Mouse (Mus musculus) adrenal gland, adult 2 months (tissue): ENCODE data around the gene Kif20b. TPM values are rescaled to one million over a fixed set of nuclear protein-coding genes. Genes with fewer than 3 reads are reported as not detected.
A peak's percentile ranks its signal among the peaks of the same experiment; 100 is the strongest.

Source experiments
- DNase-seq: peaks from one replicate; pipeline ENCODE4 v3.0.0; 2021
- long read RNA-seq: library from polyadenylated mRNA; stranded (forward); transcript quantifications from one replicate; pipeline ENCODE4 v2.0.0, GENCODE M21; 2021
- polyA plus RNA-seq: library from polyadenylated mRNA; depleted of rRNA; stranded (reverse); fragments of >200 nt; gene quantifications from 2 replicates; pipeline ENCODE4 v1.2.3, GENCODE M21; 2012; rRNA removed
- total RNA-seq, 2 experiments: library from RNA; stranded (reverse); gene quantifications; 2 replicates each; pipeline ENCODE4 v1.2.3; 2021

Kif20b gene
- total RNA-seq (1 to 10 TPM; 1.4 to 2.9 TPM), polyA plus RNA-seq (not detected in 2 replicates)
- long read RNA-seq, result 0 reads

GRCm38 (mm10) chr19:34921652-34922602 is at the start of gene Kif20b:
TSS of gene Kif20b (plus strand) at chr19:34922361.
- peak; percentile 94 for DNase-seq

- DNase-seq, result no peak
Observed at GRCm38 (mm10) chr19:34876676-34877075, 45.5 kb upstream of the Kif20b start.

DNA sequence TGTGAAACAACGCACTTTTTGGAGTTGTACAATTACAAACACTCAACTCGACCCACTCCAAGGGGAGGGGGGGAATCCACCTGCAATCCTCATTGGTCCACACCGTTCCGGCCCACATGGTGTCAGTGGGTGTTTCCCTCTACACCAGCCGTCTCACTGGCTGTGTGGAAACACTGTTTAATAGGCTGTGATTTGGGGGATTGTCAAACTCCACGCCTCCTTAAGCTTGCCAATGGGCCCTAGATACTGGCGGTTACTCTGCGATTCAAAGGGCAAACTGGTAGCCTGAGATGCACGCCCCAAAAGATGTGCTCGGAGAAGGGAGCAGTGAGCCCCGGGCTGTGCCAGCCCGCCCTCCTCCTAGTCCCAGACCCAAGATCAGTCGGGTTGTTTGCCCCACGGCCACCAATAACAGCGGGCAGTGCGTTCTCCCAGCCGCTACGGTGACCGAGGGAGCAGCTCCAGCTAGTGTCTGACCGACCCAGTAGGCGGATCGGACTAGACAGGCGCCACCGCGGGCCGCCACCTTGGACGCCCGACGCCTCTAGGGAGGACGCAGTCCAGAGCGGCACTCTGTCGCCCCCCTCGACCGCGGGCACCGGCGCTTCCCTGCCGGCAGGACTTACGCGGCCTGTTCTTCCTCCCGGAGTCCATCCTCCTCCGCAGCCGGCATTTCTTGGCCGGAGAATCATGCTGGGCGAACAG is 44.1 kb upstream of the Kif20b start:
- peak; percentile 95 for DNase-seq

DNA sequence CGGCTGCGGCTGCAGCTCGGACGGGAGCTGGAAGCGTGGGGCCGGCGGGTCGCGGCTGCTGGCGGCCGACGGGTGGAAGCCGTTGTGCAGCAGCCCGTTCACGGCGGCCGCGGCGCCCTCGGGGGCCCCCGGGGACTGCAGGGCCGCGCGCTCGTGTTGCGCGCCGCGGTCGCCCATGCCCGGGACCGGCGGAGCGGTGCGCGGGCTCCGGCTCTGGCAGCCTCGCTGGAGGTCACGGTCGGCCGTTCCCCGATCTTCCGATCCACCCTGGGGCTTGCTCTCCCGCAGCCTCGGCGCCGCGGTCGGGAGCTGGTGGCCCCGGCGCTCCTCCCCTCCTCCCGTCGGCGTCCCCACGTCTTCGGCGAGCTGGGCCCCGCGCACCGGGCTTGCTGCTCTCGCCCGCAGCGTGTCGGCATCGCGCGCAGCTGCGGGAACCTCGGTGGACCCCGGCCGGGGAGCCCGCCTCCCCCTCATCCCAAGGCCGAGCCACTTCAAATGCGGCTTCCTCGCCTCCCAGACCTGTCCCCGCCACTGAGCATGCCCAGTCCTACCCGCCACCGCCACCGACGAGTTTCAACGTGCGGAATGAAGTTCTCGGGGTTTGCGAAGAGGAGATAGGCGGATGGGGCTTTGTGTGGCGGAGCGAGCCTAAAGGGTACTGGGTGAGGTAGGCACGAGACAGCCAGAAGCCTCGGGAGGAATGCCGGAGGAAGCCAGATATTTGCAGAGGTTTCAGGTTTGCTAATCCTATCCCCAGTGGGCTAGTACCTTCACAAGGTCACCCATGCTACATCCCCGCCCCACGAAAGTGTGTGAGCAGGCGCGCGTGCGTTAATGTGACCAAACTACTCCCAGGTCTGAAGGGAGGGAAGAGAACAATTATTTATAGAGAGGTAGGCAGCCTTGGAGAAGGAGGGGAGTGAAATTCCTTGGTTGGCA is 43.3 kb upstream of the Kif20b start, which contains the start of gene Pank1:
Gene Pank1, minus strand, starts transcription at position 853 of the 939 bp plus-strand sequence.
- peak; percentile 90 for DNase-seq

DNA sequence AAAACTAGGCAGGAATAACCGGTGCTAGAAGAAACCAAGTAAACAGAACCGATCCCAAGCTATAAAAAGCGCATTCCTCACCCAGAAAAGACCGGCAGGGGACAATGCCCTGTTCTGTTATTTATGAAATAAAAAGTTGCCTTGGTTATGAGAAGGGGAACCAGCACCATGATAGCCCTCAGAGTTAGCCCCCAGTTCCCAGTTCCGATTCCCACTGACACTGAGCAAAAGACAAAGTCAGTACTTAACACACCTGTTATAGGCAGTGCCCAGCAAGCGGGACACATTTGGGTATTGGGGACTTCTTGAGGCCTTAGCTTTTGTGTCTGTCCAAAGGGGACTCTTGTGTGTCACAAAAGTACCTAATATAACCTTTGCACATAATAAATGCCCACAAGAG is 42.5 kb upstream of the Kif20b start:
- peak; percentile 21 for DNase-seq

GRCm38 (mm10) chr19:34881160-34881559 is 41.0 kb upstream of the Kif20b start:
- DNase-seq, result peak; percentile 58

DNA sequence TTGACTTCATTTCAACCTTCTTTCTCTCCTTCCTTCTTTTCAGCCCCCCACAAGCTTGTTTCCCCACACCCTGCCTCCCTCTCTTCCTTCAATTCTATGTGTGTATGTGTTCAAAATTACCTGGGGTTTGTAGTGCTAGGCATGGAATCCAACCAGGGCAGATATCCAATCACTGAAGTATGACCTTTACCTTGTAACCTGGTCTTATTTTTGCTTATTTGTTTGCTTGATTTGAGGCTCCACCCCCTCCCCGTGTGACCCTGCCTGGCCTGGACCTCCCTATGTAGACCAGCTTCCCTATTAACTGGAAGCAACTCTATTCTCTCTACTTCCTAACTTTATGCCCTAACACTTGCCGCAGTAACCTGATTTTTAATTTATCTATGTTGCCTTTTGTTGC is 39.7 kb upstream of the Kif20b start:
- DNase-seq, result no peak

DNA sequence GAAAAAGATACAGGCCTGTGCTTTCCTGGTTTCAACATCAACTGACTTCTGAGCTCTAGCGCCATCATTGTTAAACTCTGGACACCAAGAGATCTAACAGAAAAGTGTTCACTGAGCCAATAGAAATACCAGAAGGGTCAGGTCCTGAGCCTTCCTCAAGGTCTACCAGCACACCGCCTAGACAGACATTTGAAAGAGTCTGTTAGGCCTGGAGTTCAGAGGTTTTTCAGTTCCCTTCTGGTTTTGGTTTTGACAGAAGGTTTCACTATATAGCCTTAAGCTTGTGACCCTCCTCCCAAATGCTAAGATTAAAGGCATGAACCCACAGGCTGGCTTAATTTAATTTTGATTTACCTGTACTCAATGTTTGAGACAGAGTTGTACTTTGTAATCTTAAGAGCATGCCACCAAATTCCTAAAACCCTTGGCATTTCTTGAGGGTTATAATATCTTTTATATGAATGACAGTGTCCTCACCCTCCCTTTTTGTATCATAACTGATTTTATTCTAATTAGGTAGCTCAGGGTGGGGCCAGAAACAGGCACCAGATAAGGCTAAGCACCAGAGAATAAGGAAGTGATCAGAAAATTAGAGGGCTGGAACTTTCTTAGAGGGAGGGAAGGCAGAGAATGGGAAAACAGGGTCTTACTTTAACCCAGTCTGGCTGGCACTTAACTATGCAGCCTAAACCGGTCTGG is 38.5 kb upstream of the Kif20b start:
- no peak for DNase-seq

DNA sequence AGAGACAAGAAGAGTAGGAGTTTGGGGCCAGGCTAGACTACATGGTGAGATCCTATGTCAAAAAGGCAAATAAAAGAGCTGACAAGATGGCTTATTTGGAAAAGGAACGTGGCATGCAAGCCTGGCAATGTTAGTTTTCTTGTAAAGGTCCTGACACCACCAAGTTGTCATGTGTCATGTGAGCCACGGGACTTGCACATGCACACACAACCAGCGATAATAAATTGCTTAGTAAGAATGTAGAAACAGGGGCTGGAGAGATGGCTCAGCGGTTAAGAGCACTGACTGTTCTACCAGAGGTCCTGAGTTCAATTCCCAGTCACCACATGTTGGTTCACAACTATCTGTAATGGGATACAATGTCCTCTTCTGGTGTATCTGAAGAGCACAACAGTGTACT is 35.8 kb upstream of the Kif20b start:
- no peak for DNase-seq

DNA sequence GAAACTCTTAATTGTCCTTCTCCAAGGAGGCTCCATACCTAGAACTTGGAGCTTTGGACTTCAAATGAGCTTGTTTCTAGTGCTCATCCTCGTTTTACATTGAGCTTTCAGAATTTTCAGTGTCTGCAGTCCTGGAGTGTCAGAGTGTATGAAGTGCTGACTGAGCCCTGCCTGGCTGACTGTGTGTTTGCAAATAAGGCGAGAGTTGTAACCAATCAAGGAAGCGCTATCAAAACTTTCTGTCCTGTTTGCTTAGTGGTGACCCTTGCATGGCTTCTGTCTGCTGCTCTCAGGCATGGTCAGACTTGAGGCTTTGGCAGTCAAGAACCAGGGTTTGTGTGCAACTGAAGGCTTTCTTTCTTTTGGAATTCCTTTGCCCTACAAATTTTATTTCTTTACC is 31.2 kb upstream of the Kif20b start:
- DNase-seq, result no peak

GRCm38 (mm10) chr19:34891590-34891989 is 30.6 kb upstream of the Kif20b start:
- peak; percentile 37 for DNase-seq

DNA sequence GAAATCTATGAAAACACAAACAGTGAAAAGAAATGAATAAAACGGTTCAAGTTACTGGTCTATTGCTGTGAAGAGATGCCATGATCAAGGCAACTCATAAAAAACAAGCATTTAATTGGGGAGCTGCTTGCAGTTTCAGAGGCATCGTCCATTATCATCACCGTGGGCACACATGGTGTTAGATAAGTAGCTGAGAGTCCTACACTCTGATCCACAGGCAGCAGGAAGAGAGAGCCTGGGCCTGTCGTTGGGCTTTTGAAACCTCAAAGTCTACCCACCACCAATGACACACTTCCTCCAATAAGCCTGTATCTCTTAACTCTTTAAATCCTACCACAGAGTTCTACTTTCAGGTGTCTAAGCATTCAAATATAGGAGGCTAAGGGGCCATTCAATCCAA is 27.1 kb upstream of the Kif20b start:
- DNase-seq, result no peak

- DNase-seq, result peak; percentile 51
Observed at GRCm38 (mm10) chr19:34897082-34897965, 24.8 kb upstream of the Kif20b start.

DNA sequence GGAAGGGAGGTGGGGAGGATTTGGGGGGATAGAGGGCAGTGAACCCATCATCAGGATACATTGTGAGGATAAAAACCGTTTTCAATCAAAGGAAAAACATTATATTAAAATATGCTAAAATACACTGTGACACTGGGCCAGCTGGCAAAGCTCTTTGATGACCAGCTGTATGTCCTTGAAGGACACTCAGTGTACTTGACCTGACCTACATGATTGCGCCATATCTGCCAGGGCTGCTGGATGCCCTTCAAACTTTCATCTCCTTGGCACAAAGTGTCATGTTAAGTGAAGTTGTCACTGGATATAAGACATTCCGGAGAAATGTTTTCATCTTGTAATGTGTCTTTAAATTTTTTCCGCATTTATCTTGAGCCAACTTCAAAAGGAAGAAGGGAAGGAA is 23.2 kb upstream of the Kif20b start:
- peak; percentile 87 for DNase-seq

GRCm38 (mm10) chr19:34901266-34901665 is 20.9 kb upstream of the Kif20b start:
- DNase-seq, result no peak

DNA sequence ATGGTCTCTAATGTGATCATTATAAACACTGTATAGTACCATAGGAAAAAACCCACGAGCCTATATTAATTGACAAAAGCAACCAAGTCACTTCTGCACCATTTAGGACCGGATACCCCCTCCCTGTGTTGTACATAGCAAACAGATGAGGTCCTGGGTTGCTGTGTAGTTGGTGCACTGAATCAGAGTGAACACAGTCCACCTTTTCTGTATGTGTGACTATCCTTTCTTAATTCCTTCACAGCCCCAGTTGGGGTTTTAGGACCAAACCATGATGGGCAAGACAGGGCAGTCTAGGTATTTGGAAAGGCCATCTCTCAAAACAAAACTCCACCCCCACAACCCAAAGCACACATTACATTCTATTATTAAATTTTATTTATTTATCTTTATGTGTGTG is 20.4 kb upstream of the Kif20b start:
- no peak for DNase-seq

DNA sequence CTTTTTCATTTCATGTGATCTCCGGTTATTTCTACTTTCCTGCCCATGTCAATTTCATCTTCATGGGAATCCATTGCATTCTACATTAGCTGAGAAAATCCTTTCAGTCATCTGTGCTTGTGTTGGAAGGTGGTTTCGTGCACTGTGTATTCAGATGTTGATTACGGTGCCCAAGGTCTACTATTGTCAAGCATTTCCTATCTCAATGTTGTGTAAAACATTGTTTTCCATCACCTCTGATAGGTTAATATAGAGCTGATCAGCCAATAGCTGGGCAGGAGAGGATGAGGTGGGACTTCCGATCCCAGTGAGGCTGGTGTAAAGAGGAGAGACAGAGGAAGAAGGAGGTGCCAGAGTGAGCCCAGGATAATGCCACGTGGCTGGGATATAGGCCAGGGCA is 18.1 kb upstream of the Kif20b start:
- DNase-seq, result no peak

DNA sequence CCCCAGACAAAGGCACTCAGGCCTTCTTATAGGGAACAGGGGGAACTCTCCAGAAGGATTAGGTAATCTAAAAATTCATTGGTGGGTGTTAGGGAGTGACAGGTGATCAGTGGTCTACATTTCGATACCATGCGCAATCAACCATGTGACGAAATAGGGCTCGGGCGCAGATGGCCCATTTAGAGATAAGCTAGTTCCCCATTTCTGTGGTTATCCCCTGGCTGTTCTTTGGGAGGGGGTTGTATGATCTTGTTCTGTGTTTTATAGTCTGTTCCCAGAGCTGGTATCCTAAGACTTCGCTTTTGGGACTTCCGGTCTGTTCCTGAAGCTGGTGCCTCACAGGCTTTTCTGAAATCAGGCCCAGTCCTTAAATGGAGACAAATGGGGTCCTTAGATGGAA is 16.7 kb upstream of the Kif20b start:
- DNase-seq, result no peak

DNA sequence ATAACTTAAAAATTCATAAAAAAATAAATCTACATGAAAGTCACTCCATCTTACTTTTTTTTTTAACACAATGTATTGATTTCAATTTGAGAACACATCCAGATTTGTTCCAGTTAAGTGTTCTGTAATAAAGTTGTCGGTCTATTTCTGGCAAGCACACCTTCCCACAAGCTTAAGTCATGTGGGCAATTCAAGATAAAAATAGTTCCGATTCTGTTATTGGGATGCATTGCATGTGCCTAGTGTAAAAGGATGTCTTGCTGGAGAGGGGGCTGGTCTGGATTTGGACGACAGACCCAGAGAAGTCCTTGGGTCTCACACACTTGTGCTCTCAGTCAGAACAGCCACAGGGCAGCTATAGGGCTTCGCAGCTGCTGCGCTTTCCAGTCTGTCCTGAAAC is 15.4 kb upstream of the Kif20b start:
- DNase-seq, result no peak

DNA sequence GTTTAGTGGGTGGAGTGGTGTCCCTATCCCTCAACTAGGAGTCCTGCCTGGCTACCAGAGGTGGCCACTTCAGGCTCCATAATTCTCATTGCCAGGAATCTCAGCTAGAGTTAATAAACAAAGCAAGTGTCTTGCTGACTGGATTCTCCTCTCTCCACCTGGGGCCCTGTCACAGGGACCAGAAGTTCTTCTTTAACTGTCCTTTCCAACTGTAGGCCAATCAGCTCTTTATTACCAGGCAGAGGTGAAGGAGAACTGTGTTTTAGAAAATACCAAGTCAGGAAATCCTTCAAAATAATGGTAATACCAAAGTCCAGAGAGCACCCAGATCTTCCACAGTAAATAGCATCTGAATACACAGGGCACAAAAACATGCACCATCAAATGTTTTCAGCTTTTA is 9.8 kb upstream of the Kif20b start:
- DNase-seq, result no peak
